Mouse (Mus musculus) C2C12 (cell line): ENCODE results near the gene D630023F18Rik.

Experiments
- CEBPB ChIP-seq: IDR thresholded peaks from one replicate; pipeline ENCODE4 v1.6.1; 2011; ENCODE audit warnings: low read depth, mild to moderate bottlenecking, control low read depth, moderate library complexity
- CTCF ChIP-seq: IDR thresholded peaks from one replicate; pipeline ENCODE4 v1.5.1; 2011; ENCODE audit not compliant: control insufficient read depth, insufficient read depth, insufficient read length
- FOSL1 ChIP-seq: IDR thresholded peaks from one replicate; pipeline ENCODE4 v1.8.0; 2011; ENCODE audit warnings: mild to moderate bottlenecking, low read length; ENCODE audit not compliant: poor library complexity, insufficient read depth, severe bottlenecking
- MAX ChIP-seq: IDR thresholded peaks from one replicate; pipeline ENCODE4 v1.6.1; 2011; ENCODE audit warnings: mild to moderate bottlenecking, control low read depth
- MYOD1 ChIP-seq: IDR thresholded peaks from one replicate; pipeline ENCODE4 v1.6.1; 2011; ENCODE audit warnings: low read depth; ENCODE audit not compliant: control insufficient read depth, insufficient read length
- MYOG ChIP-seq: IDR thresholded peaks from one replicate; pipeline ENCODE4 v1.6.1; 2011; ENCODE audit not compliant: control insufficient read depth, insufficient read length; ENCODE audit errors: extremely low read depth
- USF1 ChIP-seq: IDR thresholded peaks from one replicate; pipeline ENCODE4 v1.6.1; 2011; ENCODE audit warnings: low read depth, mild to moderate bottlenecking, control low read depth, moderate library complexity

DNA sequence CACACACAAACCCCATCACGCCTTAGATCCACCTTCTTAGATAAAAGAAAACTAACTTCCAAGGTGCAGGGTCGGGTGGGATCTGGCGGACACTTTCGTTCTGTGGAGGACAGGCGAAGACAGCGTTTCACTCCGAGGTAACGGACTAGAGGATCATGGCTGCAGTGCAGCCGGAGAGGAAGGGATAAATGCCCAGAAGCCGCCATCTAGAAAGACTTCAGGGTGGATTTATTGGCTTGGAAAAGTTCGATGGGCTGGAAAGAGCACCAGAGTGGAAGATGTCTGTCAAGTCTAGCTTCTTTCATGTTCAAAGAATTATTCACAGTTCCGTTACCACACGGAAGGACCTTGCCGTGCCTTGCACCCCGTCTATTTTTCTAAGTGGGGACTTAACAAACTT lies 58.8 kb downstream of the D630023F18Rik start:
- TF ChIP-seq MAX = no peak
- no peak for TF ChIP-seq CTCF
- no peak for TF ChIP-seq MYOG
- no peak for TF ChIP-seq USF1
- TF ChIP-seq FOSL1 = no peak
- no peak for TF ChIP-seq CEBPB
- TF ChIP-seq MYOD1 = no peak
